In genomic region chr5:134232111-134232510, GRCm38 (mm10) we compare ENCODE assay signal across 8 mouse cellular contexts. TPM values are rescaled to one million over a fixed set of nuclear protein-coding genes. Genes with fewer than 3 reads are reported as not detected.
DNase-seq lines count a peak whose midpoint lies in the region; ATAC-seq and TF ChIP-seq lines count a peak whose summit lies in the region.
"Had no signal": no experiment of that assay in that cellular context is flagged by ENCODE, and none has a peak within 500 bp of the region (broad histone marks: within the 10 kb centered on the region; RNA-seq: fewer than 3 reads in every experiment).

No protein-coding gene starts in this region.

- peak overlapping the region; percentile 36 to 51; a peak in 2 of 4 replicates for H3K4me3 ChIP-seq in MEL (ENCODE audit: control insufficient read depth in 1 of 2, insufficient read depth in 1 of 2, low read depth in 2 of 2, low read length in 2 of 2)
- no peak overlapping the region for H3K4me3 ChIP-seq in liver, embryonic 12.5 days

- H3K4me1 ChIP-seq in MEL (ENCODE audit: control insufficient read depth in 1 of 2, insufficient read depth in 2 of 2, low read length in 2 of 2) = peaks cover 2 to 19% of the 10 kb centered on the region in 2 experiments; a peak in 2 of 4 replicates
- H3K4me1 ChIP-seq in liver, embryonic 12.5 days = peaks cover 65% of the 10 kb centered on the region

- no peak for TF ChIP-seq POLR2A in MEL (IDR thresholded peaks at IDR 0.05; ENCODE audit: control insufficient read depth in 1 of 2, insufficient read depth in 1 of 2, low read depth in 1 of 2, low read length in 2 of 2, poor library complexity in 1 of 2)

- peak overlapping the region; percentile 38 for H3K9ac ChIP-seq in MEL (ENCODE audit: control insufficient read depth, low read depth, low read length, poor library complexity, severe bottlenecking)
- no peak overlapping the region for H3K9ac ChIP-seq in liver, embryonic 12.5 days

- TF ChIP-seq EP300 in MEL (IDR thresholded peaks at IDR 0.05; ENCODE audit: low read depth in 1 of 2, low read length in 2 of 2) = peak in 1 of 2 experiments; percentile 40; a peak in 1 of 4 replicates

- DNase-seq in CD4-positive, CD25-positive, alpha-beta regulatory T cell, adult 2 months (ENCODE audit: low read depth, low spot score) = peak; percentile 86
- peak; percentile 83 for DNase-seq in MEL (ENCODE audit: low read depth, low spot score)
- DNase-seq in frontal cortex, adult 2 months (ENCODE audit: extremely low spot score in 1 of 2, low spot score in 1 of 2) = no peak
- DNase-seq in layer of hippocampus, adult 8-10 months (ENCODE audit: low spot score in 2 of 2) = no peak
- DNase-seq: cerebellum, adult 11 months had no signal

- no peak for TF ChIP-seq CTCF in MEL (IDR thresholded peaks at IDR 0.05 in 2 of 3, conservative IDR thresholded peaks at IDR 0.05 in 1 of 3; ENCODE audit: control insufficient read depth in 1 of 3, insufficient read depth in 1 of 3, low read depth in 2 of 3, low read length in 3 of 3, poor library complexity in 1 of 3, severe bottlenecking in 1 of 3)

- WGBS in liver, embryonic 12.5 days (ENCODE audit: insufficient replicate concordance) = 21% methylated on average over 6 of the region's 6 CpGs

- no peak for TF ChIP-seq RAD21 in MEL (IDR thresholded peaks at IDR 0.05; ENCODE audit: low read depth, low read length)

- H3K79me2 ChIP-seq in MEL (ENCODE audit: control insufficient read depth, insufficient read depth, low read length, poor library complexity) = no peaks in the 10 kb centered on the region; the same call in 1 of the 2 replicates

- peak overlapping the region; percentile 29 for H3K4me2 ChIP-seq in liver, embryonic 12.5 days

- no peaks in the 10 kb centered on the region for H3K9me3 ChIP-seq in MEL (replicated peaks; ENCODE audit: insufficient read depth, low read length)
- no peaks in the 10 kb centered on the region for H3K9me3 ChIP-seq in liver, embryonic 12.5 days (replicated peaks)

- H3K27me3 ChIP-seq in MEL (ENCODE audit: control insufficient read depth in 1 of 2, insufficient read depth in 2 of 2, low read length in 2 of 2) = no peaks in the 10 kb centered on the region
- no peaks in the 10 kb centered on the region for H3K27me3 ChIP-seq in liver, embryonic 12.5 days (replicated peaks)

- H3K36me3 ChIP-seq in MEL (ENCODE audit: control insufficient read depth in 1 of 2, insufficient read depth in 2 of 2, low read length in 2 of 2) = peaks cover 0 to 2% of the 10 kb centered on the region in 2 experiments; a peak in 1 of 4 replicates
- H3K36me3 ChIP-seq in liver, embryonic 12.5 days = peaks cover 17% of the 10 kb centered on the region

- peak overlapping the region; percentile 51 for H3K27ac ChIP-seq in MEL (ENCODE audit: control insufficient read depth, low read depth, low read length)
- peak overlapping the region; percentile 32 for H3K27ac ChIP-seq in liver, embryonic 12.5 days

- peak; percentile 15; the same call in 1 of the 2 replicates for ATAC-seq in liver, embryonic 12.5 days
- peak; percentile 34 for ATAC-seq in neutrophil, adult 5-6 weeks (ENCODE audit: extremely low read depth, insufficient number of reproducible peaks, low FRiP score, poor library complexity, severe bottlenecking)
- ATAC-seq in erythroid progenitor cell, adult 5-6 weeks (replicated peaks; ENCODE audit: low FRiP score, poor library complexity, severe bottlenecking) = no peak

TF ChIP-seq in MEL, 35 proteins besides CTCF, POLR2A, EP300 and RAD21:
- TF ChIP-seq TCF12 (IDR thresholded peaks at IDR 0.05; ENCODE audit: low read depth, low read length) (peak; percentile 29; the same call in 1 of the 2 replicates), KAT2A (conservative IDR thresholded peaks at IDR 0.05; ENCODE audit: low read depth, low read length) (no peak), MAZ (IDR thresholded peaks at IDR 0.05; ENCODE audit: low read depth, low read length) (no peak; the same call in 1 of the 2 replicates), ELF1 (IDR thresholded peaks at IDR 0.05; ENCODE audit: low read depth, low read length) (0 out of 2 replicates have a peak, but pooled peaks have one; percentile 28), GABPA (IDR thresholded peaks at IDR 0.05; ENCODE audit: low read depth, low read length) (no peak), RCOR1 (IDR thresholded peaks at IDR 0.05; ENCODE audit: low read depth, low read length) (peak; percentile 26; the same call in 1 of the 2 replicates), E2F4 (IDR thresholded peaks at IDR 0.05; ENCODE audit: borderline replicate concordance, low read depth, low read length) (no peak), ETS1 (IDR thresholded peaks at IDR 0.05; ENCODE audit: low read depth, low read length) (no peak), MAFK (IDR thresholded peaks at IDR 0.05; ENCODE audit: borderline replicate concordance, low read depth, low read length) (no peak), MYB (IDR thresholded peaks at IDR 0.05; ENCODE audit: low read depth, low read length) (no peak), GATA1 (IDR thresholded peaks at IDR 0.05; ENCODE audit: low read depth, low read length) (0 out of 2 replicates have a peak, but pooled peaks have one; percentile 11), TBP (IDR thresholded peaks at IDR 0.05; ENCODE audit: low read depth, low read length) (peak; percentile 56; the same call in 1 of the 2 replicates), SIN3A (IDR thresholded peaks at IDR 0.05; ENCODE audit: low read length) (peak; percentile 36)
TF ChIP-seq in MEL: peak in this region for 6.

RNA-seq across cellular contexts. Expression of gene Ncf1, which starts 2.7 kb away (rescaled TPM):
- 0.58 and 0.59 TPM in 2 replicates for total RNA-seq in MEL (2012; rRNA removed)
- 1 to 10 TPM in 1 of 2 experiments, not detected in 1; 3.3 TPM for polyA plus RNA-seq in MEL (2012; ENCODE audit: insufficient read depth in 1 of 2, insufficient read length in 2 of 2, low read depth in 1 of 2, low replicate concordance in 2 of 2, missing spikeins in 1 of 2)
- 8.4 and 9.2 TPM in 2 replicates for polyA plus RNA-seq in liver, embryonic 12.5 days (2016; fragmentation: Nextera tagmentation; extraction: Ambion mirVana)
- total RNA-seq in neutrophil, adult 5-6 weeks (2017) = 432 and 448 TPM in 2 replicates
- 44.0 and 44.4 TPM in 2 replicates for total RNA-seq in erythroid progenitor cell, adult 5-6 weeks (2015; ENCODE audit: low replicate concordance)
- total RNA-seq in erythroid progenitor cell, adult 5-6 weeks (2017; ENCODE audit: low replicate concordance) = 23.7 and 42.1 TPM in 2 replicates
- 6.6 and 8.6 TPM in 2 replicates for polyA plus RNA-seq in frontal cortex, adult 2 months (2012; rRNA removed)
- total RNA-seq in layer of hippocampus, adult 8-10 months (2022) = 10 to 100 TPM in 2 of 4 experiments, 1 to 10 TPM in 2; 6.3 to 25.6 (median 14.7) TPM

RNA-seq across cellular contexts. Expression of gene Gtf2ird2, which starts 48.3 kb away (rescaled TPM):
- total RNA-seq in MEL (2012; rRNA removed) = 2.6 and 3.6 TPM in 2 replicates
- polyA plus RNA-seq in MEL (2012; ENCODE audit: insufficient read depth in 1 of 2, insufficient read length in 2 of 2, low read depth in 1 of 2, low replicate concordance in 2 of 2, missing spikeins in 1 of 2) = 1 to 10 TPM in 1 of 2 experiments, not detected in 1; 4.6 TPM
- 2.4 and 3.2 TPM in 2 replicates for polyA plus RNA-seq in liver, embryonic 12.5 days (2016; fragmentation: Nextera tagmentation; extraction: Ambion mirVana)
- 9.5 and 13.1 TPM in 2 replicates for total RNA-seq in neutrophil, adult 5-6 weeks (2017)
- total RNA-seq in erythroid progenitor cell, adult 5-6 weeks (2015; ENCODE audit: low replicate concordance) = 1.3 TPM in 1 of 2 replicates, not detected in the other
- 0.53 and 2.7 TPM in 2 replicates for total RNA-seq in erythroid progenitor cell, adult 5-6 weeks (2017; ENCODE audit: low replicate concordance)
- polyA plus RNA-seq in frontal cortex, adult 2 months (2012; rRNA removed) = 17.2 and 18.8 TPM in 2 replicates
- 10 to 100 TPM; 16.1 to 19.6 (median 16.4) TPM for total RNA-seq in layer of hippocampus, adult 8-10 months (2022)

RNA-seq across cellular contexts. Expression of gene Rcc1l, which starts 55.5 kb away (rescaled TPM):
- 54.1 and 59.1 TPM in 2 replicates for total RNA-seq in MEL (2012; rRNA removed)
- 10 to 100 TPM in 1 of 2 experiments, not detected in 1; 51.7 TPM for polyA plus RNA-seq in MEL (2012; ENCODE audit: insufficient read depth in 1 of 2, insufficient read length in 2 of 2, low read depth in 1 of 2, low replicate concordance in 2 of 2, missing spikeins in 1 of 2)
- 28.6 and 33.5 TPM in 2 replicates for polyA plus RNA-seq in liver, embryonic 12.5 days (2016; fragmentation: Nextera tagmentation; extraction: Ambion mirVana)
- 4.2 and 7.8 TPM in 2 replicates for total RNA-seq in neutrophil, adult 5-6 weeks (2017)
- total RNA-seq in erythroid progenitor cell, adult 5-6 weeks (2015; ENCODE audit: low replicate concordance) = 6.7 TPM in 1 of 2 replicates, not detected in the other
- 3.2 TPM in 1 of 2 replicates, not detected in the other for total RNA-seq in erythroid progenitor cell, adult 5-6 weeks (2017; ENCODE audit: low replicate concordance)
- 17.1 and 17.8 TPM in 2 replicates for polyA plus RNA-seq in frontal cortex, adult 2 months (2012; rRNA removed)
- total RNA-seq in layer of hippocampus, adult 8-10 months (2022) = 10 to 100 TPM; 15.6 to 18.8 (median 16.9) TPM

Comparison
In these comparisons a context has a peak if more than half of its experiments do, and no peak if none do; other contexts are left out.
1. DNase-seq: peak in CD4-positive, CD25-positive, alpha-beta regulatory T cell, adult 2 months (single experiment) and MEL (single experiment); none in frontal cortex, adult 2 months (0 of 2) and layer of hippocampus, adult 8-10 months (0 of 2).